Mouse (Mus musculus): ENCODE measurements around the gene Haao.
A peak's percentile ranks its signal among the peaks of the same experiment; 100 is the strongest.

The Haao gene

GRCm38 (mm10) chr17:83847815-83848214 lies at the start of gene Haao:
Haao (minus strand) TSS chr17:83847963.
- DNase-seq (ENCODE audit: low read depth, low spot score): no peak

DNA sequence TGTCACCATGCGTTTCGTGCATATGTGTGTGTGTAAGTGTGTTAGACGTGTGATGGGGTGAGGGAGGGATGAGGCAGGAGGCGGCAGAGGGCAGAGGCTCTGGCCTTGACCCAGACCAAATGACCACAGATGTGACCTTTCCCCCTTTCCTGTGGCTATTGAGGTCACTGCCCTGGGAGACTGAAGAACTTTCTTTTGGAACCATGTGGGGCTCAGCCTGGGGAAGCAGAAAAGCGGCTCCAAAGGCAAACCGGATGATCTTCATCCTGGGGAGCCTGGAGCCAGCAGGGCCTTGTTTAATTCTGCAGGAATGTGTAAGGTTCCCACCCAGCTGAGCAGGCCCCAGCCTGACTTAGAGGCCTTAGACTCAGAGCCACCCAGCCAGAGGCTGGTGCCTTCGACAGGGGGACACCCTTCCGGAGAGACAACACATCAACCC lies 49.6 kb upstream of the Haao start:
- no peak for DNase-seq (ENCODE audit: low read depth, low spot score)

GRCm38 (mm10) chr17:83896723-83897122 lies 49.0 kb upstream of the Haao start:
- no peak for DNase-seq (ENCODE audit: low read depth, low spot score)

DNA sequence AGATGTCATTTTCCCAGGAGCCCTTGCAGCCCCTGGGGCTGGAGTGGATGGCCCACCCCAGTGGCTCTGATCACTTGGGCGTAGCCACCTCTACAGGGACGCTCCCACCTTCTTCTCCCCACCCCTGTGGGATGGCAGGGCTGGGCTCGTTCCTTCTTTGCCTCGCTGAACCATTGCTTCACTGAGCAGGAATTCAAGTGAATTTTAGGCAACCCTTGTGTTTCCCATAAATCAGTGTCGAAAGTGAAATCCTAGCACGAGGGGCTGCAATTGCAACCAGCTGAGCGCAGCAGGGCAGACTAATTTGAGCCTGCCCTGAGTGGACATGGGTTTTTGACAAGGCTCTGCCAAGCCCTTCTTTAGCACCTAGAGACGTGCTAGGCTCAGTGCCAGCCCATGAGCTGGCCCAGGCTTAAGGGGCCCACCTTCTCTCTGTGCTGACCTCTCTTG lies 47.6 kb upstream of the Haao start:
- no peak for DNase-seq (ENCODE audit: low read depth, low spot score)

- DNase-seq (ENCODE audit: low read depth, low spot score): no peak
These were observed 45.4 kb upstream of the Haao start for GRCm38 (mm10) chr17:83893134-83893533.

GRCm38 (mm10) chr17:83891864-83892263 lies 44.1 kb upstream of the Haao start:
- no peak for DNase-seq (ENCODE audit: low read depth, low spot score)

- no peak for DNase-seq (ENCODE audit: low read depth, low spot score)
These were observed 42.6 kb upstream of the Haao start for GRCm38 (mm10) chr17:83890373-83890696.

- no peak for DNase-seq (ENCODE audit: low read depth, low spot score)
These were observed 42.1 kb upstream of the Haao start for GRCm38 (mm10) chr17:83889691-83890372.

DNA sequence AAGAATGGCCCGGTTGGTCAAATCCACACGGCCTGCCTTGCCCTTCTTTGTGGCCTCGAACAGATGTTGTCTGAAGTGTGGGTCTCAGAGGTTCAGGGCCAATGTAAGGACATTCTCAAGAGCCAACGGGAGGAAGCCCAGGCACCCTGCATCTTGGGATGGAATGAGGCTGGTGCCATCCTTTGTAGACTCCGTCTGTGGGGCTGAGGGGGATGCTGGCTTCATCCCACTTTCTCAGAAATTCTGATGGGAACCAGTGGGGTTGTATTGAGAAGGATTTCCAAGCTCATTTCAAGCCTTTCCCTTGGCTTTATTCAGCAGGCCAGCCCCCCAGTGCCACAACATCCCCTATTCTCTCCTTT lies 41.5 kb upstream of the Haao start:
- no peak for DNase-seq (ENCODE audit: low read depth, low spot score)

DNA sequence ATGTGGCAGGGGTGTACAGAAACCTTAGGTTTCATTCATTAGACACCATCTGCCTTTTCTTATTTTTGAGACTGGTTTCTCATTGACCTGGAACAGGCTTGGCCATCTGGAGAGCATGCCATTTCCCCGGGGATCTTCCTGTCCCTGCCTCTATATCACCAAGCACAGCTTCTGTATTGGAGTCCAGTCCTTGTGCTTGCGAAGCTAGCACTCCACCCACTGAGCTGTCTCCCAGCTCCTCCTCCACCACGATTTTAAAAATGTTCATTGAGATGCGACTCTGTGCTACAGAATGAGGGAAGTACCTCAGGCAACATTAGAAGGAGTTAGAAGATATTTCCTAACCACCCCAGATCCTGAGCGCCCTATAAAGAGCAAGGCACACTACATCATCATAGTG lies 39.5 kb upstream of the Haao start:
- DNase-seq (ENCODE audit: low read depth, low spot score): no peak

GRCm38 (mm10) chr17:83886395-83886794 lies 38.6 kb upstream of the Haao start:
- no peak for DNase-seq (ENCODE audit: low read depth, low spot score)

- DNase-seq (ENCODE audit: low read depth, low spot score): no peak
These were observed 38.0 kb upstream of the Haao start for GRCm38 (mm10) chr17:83885750-83886149.

DNA sequence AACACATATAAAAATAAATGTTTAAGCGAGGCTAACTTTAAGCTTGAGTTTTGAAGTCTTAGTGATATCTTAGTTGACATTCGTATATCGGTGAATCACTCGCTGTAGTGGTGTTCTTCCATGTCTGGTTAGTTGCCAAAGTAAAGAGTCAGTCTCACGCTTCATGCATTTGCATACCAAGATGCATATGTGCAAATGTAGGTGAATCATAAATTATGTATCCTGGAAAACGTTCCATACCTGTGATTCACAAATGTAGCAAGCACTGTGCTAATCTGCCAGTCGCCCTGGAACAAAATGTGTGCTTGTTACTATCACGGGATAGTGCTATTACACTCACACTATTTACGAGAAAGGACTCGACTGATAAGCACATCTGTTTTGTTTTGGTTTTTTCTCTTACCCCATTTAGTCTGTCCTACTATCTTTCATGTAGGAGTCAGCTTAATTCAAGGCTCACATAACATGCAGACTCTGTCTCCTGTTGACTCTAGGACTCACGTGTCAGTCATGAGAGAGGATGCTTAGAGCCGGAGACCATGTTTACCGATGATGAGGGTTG lies 37.3 kb upstream of the Haao start:
- DNase-seq (ENCODE audit: low read depth, low spot score): no peak

- DNase-seq (ENCODE audit: low read depth, low spot score): no peak
These were observed 35.0 kb upstream of the Haao start for GRCm38 (mm10) chr17:83882788-83883187.

DNA sequence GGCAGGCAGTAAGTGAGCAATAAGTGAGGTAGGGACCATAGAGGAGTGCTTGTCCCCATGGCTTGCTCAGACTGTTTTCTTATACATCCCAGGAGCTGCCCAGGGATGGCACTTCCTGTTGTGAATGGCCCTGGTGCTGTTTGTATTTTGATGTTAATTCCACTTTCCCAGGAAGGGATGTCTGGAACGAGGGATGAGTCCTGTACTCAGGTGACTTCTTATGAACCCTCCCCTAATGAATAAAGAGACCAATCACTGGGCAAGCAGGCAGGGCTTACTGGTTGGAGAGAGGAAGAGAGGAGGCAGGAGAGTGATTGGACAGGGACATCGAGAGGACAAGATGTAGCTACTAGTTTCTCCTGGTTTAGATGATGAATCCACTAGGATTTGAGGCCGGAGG lies 33.3 kb upstream of the Haao start:
- DNase-seq (ENCODE audit: low read depth, low spot score): no peak

DNA sequence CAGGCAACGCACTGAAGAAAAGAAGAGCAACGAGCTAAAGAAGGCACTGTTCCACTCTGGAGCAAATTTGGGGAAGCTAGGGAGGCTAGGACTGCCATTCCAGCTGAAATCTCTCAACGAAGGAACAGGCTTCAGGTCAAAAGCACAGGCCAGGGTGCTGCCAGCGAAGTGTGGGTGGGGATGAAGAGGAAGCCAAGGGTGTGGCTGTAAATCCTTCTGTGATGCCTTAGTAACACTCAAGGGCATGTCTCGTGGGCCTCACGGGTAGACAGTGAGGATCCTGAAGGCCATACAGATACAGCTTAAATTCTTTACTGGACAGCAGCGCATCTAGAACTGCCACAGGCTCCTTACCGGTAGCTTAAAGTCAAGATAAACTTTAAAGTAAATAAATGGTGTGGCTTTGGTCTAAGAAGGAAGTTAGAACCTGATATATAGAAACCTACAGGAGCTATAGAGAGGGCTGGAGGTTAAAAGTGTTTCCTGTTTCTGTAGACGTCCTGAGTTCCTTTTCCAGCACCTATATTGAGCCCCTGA lies 32.5 kb upstream of the Haao start:
- DNase-seq (ENCODE audit: low read depth, low spot score): no peak

DNA sequence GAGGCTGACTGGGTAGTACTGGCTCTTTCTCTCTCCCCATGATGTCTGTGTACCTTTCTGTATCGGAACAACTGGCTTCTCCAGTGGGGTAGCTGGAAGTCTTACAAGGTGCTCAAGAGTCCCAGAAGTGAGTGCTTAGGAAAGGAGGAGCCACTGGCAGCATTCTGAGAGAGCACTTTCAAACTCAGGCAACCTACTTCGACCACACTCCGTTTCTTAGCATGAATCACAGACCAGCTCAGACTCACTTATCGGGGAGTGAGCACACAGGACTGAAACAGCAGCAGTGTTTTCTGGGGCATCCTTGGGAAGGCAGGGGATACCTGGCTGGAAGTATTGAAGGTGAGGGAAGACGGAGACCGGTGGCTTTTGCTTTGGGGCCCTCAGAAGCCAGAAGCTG lies 31.9 kb upstream of the Haao start:
- DNase-seq (ENCODE audit: low read depth, low spot score): no peak

- DNase-seq (ENCODE audit: low read depth, low spot score): no peak
These were observed 26.8 kb upstream of the Haao start for GRCm38 (mm10) chr17:83874610-83875009.

DNA sequence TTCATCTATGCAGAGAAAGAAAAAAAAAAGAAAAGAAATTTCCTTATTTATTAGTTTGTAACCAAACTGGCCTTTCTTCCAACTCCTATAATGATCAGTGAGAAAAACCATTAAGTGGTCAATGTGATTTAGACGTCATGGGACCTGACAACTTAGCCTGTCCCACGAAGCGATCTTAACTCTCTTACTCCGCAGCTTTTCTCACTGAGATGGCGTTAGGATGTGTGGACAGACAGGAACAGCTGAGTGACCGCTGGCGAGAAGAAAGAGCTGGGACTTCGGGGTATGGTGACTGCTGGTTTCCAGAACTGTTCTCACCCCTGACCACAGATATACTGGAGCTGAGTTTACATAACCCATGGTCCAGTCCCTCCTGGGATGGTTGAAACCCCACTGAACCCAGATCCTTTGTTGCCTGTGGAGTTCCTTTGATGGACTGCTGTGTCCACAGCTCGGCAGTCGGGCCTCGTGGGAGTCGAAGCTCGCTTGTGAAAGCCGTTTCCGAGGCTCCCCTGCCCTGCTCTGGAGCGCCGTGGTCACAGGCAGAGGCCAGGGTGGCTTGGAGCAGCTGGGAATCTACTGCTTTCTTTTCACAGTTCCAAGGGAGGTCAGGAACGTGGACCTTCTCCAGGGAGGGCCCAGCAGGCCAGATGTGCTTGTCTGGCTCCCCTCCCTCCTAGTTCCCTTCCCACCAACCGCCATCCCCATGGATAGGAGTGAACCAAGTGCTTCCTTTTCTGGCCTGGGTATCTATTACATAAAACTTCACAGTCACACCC lies 25.8 kb upstream of the Haao start:
- no peak for DNase-seq (ENCODE audit: low read depth, low spot score)

- peak; percentile 62 for DNase-seq (ENCODE audit: low read depth, low spot score)
These were observed 25.1 kb upstream of the Haao start for GRCm38 (mm10) chr17:83872806-83873348.

- DNase-seq (ENCODE audit: low read depth, low spot score): no peak
These were observed 23.6 kb upstream of the Haao start for GRCm38 (mm10) chr17:83871354-83871753.

GRCm38 (mm10) chr17:83870385-83870784 lies 22.6 kb upstream of the Haao start:
- no peak for DNase-seq (ENCODE audit: low read depth, low spot score)

Measured in retina, adult 2 months (tissue).